Mouse (Mus musculus): ENCODE measurements around the gene AI837181.

- TF ChIP-seq CTCF (IDR thresholded peaks at IDR 0.05; ENCODE audit: extremely low read depth, insufficient read depth, insufficient read length, insufficient replicate concordance) = no peak
- no peak for TF ChIP-seq POLR2A (IDR thresholded peaks at IDR 0.05; ENCODE audit: low read depth, low read length)
Observed at GRCm38 (mm10) chr19:5392892-5393291, 32.1 kb upstream of the AI837181 start.
